Mouse (Mus musculus) testis, postnatal 10 days (tissue): ENCODE results near the gene Ip6k3.
A peak's percentile ranks its signal among the peaks of the same experiment; 100 is the strongest.

Experiments used
- DNase-seq: peaks from one replicate; pipeline ENCODE4 v3.0.0; 2021; ENCODE audit warnings: low spot score

Ip6k3 gene

DNA sequence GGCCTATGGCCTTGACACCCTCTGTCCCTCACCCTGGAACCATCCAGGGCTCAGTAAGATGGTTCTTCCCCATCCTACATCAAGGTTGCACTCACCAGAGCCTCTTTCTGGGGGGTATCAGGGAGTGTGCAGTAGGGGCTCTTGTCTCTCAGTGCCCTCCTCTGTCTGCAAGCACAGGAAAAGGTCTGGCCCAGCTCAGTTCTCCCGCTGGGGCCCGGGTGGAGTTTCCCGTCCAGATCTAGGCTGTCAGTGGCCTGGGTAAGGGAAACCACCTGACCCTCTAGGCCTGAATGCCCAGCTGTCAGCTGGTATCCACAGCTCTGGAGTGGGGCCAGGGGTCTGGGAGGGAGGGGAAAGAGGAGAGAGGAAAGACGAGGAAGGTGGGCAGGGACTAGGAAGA, at the start of gene Ip6k3:
Ip6k3 (minus strand) TSS at position 251 of the 400 bp plus-strand sequence.
- no peak for DNase-seq

DNA sequence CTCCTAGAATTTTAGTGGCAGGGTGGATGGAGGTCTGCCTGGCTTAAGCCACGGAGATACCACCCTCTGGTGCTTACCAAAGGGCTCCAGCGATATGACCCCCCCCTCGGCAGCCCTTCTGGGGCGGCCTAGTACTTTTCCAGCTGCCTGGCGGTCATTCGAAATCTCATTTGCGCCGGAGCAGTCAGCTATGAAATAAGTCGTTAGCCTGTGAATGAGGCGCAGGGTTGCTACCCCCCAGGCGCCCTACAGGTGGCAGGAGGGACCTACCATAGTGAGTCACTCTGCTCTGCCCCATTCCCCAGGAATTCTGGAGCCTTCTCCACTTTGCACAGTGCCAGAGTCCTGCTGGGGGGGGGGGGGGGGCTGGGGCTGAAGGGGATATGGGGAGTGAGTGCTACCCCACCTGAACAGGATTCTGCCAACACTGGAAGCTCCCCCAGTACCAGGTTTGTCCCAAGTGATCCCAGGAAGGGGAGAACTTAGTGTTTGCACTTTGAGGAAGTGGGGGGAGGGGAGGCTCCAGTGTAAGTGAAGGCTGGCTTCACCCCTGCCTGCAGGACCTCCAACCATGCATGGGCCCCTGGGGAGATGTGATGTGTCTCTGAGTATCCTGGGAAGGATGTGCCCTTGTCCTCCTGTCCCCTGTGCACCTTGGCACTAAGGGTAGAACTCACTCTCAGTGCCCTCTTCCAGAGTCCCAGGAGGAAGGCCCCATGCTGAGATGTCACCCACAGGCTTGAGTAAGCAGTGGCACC, 45.4 kb upstream of the Ip6k3 start:
- DNase-seq = peak; percentile 89

DNA sequence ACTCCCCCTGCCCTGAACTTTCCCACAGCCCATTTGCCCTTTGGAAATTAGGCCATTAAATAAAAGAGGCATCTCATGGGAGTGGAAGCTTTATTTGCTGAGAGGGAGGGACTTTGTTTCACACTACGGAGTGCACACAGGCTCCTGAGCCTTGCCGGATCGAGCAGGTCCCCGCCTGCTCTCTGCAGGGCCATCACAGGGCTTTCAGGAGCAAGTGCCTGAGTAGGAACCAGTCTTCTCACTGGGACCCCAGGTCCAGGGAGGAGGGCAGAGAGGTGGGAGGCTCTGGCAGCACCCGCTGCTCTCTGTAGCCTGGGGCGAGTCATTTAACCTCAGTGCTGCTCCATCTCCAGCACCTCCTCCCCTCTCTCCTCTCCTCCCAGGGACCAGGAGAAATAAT, 44.4 kb upstream of the Ip6k3 start:
- no peak for DNase-seq

DNA sequence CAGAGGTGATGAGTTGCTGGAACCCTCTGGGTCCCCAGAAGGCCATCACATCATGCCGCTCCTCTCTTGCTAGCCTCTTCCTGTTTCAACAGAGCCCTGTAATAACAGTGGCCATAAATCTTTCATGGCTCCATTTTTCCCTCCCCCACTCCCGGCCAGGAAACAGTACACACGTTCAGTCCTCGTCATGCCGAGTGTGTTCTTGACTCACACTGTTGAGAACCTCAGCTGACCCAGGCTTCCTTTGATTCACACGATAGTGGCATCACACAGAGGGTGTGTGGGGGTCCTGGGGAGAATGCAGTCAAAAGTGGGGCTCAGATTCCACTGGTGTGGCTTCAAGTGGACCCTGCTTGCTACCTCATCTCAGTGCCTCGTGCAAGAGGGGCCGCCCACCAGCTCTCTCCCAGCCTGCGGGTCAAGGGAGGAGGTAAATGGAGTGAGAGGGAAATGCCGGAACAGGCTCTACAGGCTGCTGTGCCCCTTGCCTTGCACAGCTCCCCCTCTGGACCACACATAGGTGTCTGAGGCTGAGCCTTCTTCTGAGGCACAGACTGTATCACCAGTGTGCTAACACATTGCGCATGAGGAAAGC, 39.6 kb upstream of the Ip6k3 start:
- DNase-seq = no peak

DNA sequence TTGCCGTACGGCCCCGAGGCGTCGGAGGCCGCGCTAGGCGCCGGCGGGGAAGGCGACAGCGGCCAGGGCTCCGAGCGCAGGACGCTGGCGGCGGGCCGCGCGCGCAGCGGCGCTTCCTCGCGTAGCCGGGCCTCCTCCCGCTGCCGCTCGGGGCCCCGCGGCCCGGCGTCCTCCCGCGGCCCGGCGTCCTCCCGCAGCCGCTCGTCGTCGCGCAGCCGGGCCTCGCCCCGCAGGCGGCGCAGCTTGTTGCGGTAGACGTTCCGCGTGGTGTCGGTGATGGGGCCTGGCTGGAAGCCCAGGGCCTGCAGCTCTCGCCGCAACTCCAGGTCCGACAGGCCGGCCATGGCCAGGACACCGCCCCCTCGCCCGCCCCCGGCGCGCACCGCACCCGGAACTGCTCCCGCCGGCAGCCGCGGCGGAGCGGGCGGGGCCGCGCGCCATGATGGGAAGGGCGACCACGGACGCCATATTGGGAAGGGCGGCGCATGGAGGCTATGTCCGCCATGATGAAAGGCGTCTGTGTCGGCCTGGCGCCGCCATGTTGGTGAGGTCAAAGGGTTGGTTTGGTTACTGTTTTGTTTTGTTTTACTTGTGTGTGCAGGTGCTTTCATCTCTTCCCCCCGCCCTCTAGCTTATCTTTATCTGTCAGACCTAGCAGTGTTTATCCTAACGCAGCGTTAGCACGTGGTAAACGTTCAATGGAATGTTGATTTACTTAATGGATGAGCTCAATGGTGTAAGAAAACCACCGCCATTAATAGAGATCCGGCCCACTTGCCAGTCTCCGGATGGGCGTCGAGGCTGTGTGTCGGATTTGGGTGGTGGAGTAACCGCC, 36.7 kb upstream of the Ip6k3 start, which contains the start of gene Lemd2:
Lemd2 (minus strand) TSS at position 395 of the 835 bp plus-strand sequence.
- peak; percentile 97 for DNase-seq

DNA sequence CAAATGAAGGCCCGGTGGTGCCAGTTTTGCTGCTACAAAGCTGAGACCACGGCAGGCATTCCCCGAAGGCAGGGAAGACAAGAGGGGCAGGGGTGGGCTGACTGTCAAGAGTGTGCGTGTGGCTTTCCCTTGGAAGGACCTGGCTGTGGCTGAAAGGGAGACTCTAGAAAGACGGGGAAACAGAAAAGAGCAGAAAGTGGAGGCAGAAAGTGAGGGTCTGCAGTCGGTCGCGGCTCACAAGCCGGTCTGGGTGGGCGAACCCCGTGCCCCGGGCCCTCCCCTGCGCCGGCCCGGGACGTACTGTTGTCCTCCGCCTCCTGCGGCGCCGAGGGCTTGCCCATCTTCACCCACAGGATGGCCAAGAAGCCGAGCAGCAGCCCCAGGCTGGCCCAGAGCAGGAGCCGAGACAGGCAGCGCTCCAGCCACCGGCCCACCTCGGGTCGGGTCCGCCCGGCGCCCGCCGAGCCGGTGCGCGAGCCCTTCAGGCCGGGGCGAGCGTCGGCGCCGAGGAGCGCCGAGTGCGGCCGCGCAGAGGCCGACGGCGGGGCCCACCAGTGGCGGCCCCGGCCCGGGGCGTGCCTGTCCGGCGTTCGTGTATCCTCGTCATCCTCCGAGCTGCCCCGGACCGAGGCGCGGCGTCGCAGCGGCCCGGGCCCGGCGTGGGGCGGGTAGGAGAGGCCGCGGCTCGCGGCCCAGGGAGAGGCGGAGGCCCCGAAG, 35.9 kb upstream of the Ip6k3 start:
- no peak for DNase-seq

DNA sequence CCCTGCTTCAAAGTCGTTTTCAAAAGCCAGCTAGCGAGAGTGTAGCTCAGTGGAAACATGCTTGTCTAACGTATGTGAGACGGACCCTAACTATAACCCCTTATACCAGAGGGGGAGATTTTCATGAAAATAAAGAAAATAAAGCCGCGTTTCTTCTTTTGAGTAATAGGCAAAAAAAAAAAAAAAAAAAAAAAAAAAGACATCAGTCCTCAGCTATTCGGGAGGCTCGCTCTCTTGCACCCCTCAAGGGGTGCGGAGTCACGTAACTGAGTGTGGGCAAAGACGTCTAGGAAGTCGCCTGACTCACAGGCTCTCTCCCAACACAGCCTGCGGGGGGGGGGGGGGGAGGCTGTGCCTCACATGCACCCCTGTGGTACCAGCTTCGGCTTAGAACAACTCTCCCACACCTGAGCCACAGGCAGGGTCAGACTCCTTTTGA, 35.3 kb upstream of the Ip6k3 start:
- no peak for DNase-seq

DNA sequence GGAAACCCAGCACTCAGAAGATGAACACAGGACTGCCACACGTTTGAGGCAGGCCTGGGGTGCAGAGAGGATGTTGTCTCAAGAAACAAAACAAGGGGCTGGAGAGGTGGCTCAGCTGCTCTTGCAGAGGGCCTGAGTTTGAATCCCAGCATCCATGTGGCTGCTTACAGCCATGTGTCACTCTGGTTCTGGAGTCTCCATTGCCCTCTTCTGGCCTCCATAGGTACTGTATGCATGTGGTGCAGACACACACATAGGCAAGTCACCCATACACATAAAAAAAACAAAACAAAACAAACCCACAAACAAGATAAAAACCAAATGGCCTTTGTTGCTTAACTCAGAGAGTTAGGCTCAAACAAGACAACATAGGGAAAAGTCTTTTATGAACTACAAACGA, 34.4 kb upstream of the Ip6k3 start:
- no peak for DNase-seq

DNA sequence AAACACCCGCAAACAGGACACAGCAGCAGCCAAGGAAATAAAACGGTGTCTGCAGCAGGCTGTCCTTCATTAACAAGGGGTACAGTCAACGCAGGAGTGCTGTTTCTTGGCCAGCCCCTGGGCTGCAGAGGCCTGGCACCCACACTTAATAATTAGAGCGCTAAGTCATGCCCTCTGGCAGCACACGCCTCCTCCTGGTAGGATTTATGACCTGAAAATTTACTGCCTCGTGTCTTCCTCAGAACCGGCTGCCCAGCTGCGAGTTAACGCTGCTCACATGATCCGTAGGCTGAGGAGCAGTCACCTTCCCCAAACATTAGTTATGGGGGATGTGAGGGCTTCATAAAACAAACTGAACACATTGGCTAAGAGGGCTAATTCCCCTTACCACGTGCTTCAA, 33.2 kb upstream of the Ip6k3 start:
- DNase-seq = no peak

DNA sequence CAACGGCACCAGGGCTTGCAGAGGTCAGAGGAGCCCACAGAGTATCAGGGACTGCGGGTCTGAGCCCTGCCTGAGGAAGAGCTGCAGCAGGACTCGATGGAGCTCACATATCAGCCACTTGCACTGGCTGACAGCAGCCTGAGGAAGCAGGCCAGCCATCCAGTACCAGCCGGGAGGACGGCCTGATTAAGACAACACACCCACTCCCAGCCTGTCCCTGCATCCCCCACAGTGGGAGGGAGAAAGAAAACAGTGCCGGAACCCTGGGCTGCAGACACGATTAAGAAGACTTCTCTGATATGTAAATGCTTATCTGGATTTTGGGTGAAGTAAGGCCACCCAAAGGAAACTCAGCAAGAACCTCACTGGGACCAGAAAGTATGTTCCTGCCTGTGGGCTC, 32.3 kb upstream of the Ip6k3 start:
- no peak for DNase-seq

DNA sequence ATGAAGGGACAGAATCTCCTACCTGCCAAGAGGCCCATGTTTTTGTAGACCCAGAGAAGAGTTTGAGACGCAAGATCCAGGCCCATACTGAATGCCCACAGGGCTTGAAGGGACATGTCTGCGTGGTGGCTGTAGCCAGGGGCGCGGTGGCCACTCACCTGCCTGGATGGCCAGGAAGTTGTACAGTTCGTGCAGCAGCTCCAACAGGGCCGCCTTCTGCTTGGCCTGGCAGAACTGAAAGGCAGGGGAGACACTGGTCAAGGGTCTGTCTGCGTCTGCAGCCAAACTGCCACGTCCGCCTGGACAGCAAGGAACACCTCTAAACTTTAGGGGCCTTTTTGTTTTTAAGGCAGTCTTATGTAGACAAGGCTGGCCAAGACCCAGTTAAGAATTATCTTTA, 31.6 kb upstream of the Ip6k3 start:
- no peak for DNase-seq

DNA sequence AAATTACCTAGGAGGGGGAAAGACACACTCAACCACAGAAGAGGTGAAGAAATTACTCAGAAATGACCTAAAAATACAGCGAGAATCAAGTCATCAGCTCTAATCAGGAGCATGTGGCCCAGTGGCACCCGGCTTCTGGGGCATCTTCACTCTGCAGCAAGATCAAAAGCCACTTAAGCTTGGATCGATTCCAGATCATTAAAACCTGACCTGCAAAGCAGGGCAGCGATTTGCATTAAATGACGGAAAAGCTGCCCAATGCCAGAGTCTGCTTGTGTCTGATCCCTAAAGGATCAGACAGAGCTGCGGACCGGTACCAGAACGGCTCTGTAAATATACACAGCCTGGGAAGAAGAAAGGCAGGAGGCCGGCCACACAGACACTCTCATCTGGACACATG, 28.6 kb upstream of the Ip6k3 start:
- no peak for DNase-seq

DNA sequence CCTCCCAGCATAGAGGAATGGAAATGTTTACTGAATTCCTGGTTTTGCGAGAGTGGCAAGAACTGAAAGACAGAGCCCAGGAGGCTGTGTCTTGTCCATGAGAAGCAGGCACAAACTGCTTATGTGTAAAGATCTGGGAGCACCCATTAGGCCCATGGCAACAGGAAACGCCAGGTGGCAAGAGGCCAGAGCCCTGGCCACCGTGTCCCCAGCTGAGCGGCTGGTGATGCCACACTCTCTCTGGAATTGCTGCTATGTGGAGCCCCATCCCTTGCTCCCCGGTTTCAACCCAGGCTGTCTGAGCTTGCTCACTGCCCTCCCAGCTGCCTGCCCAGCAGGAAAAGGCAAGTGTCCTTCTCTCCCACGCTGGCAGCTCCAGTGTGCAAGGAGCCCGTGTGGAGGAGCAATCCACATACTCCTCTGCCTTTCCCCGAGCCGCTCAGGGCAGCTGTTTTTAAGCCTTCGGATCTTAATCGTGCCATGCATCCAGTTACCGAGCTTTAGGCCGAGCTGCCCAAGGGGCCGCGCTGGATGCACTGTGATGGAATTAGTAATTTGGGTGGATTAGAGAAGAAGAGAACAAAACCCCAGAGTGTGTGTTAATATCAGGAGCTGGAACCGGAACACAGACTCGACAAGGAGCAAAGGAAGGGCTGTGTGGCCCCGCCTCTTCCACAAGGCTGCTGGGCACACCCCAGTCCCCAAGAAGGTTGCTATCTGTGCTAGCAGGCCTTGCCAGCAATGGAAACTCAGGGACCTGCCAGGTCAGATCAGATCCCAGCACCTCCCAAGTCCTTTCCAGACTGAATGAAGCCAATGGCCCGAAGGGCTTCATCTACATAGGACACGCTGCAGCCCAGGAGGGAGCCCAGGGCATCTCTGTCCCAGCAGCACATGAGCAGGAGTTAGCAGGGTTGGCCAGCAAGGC, 26.9 kb upstream of the Ip6k3 start:
- no peak for DNase-seq

DNA sequence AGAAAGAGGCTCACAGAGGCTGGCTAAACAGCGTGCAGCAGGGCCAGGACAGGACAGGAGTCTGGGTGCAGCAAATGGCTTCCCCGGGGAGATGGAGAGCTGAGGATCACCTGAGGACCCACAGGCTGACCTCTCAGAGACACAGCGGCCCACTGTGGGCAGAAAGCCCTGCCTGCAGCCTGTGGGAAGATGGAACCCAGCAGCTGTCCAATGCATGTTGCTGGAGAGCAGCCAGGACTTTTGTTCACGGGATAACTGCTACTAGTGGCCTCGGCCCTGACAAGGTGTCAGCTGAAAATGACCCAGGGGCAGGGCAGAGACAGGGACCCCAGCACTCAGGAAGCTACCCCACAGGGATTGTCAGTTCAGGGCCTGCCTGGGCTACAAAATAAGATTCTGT, 24.2 kb upstream of the Ip6k3 start:
- DNase-seq = no peak

DNA sequence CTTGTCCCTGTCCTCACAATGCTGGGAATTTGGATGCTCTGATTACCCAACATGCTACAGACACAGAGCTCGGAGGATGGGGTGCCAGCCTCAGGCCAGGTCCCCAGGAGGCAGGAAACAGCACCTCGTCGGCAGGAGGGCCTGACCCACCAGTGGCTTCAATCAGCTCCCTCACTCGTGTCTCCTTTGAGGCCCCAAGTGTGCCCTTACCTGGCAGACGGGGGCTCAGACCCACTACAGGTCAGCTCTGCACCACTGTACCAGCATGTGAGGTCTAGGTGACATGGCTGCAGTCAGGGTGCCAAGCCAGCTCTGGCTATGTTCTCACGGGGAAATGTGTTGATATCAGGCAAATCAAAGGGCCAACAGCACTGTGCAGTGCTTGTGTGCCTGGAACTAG, 23.6 kb upstream of the Ip6k3 start:
- no peak for DNase-seq

DNA sequence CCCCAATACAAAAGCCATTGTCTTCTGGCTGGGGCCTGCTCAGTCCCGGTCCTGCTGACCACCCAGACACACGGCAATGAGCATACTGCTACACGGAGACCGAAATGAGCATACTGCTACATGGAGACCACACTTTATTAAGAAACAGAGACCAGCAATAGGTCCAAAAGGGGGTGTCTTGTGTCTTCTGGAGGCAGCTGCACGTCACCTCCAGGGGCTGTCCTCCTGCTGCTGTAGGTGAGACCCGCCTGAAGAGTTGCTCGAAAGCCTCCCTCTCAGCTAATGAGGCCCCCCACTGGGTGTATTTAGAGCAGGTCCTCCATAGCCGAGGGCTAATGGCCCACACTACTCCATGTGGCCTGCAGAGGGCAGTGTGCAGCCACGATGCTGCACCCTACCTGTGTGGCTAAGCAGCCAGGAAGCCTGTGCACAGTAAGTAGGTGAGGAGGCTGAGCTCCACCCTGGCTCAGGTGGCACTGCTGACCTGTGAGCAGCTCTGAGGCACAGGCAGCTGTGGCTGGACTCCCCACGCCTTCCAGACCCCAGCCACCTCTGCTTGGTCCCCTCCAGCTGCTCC, 22.1 kb upstream of the Ip6k3 start:
- DNase-seq = peak; percentile 79

DNA sequence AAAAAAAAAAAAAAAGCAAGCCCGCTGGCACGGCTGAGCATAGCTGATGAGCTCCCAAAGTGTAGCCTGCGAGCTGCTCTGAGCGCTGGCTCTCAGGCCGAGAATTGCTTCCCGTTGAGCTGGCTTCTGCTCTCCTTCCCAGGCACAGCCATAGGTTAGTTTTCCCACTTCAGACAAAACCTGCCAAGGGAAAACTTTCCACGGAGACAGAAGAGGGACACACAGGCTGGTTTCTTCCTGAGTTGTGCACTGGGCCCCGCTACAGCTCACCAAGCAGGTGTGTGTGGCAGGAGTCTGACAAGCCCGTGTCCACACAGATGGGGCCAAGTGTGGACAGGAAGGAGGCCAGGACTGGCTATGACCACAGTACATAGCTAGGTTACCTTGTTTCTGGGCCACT, 21.3 kb upstream of the Ip6k3 start:
- no peak for DNase-seq

DNA sequence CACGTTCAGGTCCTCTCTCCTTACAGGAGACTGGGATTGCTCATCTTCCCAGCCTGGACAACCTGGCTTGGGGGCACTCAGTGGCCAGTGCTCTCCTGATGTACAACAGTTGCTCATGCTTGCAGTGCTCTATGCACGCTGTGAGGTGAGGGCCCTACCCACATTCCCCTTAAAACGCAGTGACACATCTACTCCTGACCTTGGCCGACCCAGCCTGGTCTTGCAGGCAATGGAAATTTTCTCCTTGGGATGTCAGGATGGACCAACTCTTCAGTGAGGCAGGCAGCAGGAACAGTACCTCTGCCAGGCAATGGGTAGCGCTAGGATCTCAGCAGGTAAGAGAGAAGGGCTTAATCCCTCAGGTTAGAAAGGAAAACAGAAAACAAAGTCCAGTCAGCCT, 19.5 kb upstream of the Ip6k3 start:
- DNase-seq = no peak

DNA sequence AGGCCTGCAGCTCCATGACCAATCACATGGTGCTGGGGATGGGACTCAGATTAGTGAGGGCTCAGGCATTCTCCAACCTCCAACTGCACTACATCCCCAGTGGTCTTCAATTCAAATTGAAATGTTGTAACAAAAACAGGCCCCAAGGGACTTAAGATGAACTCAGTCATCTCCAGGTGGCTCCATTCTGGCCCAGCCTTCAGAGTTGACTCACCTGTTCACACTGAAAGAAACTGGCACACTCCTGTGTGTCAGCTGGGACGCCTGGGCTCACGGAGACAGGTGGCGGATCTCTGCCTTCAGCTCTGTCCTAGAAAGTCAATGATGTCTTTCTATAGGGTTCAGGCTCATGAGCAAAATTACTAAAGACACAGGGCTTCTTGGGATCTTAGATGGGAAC, 18.5 kb upstream of the Ip6k3 start:
- DNase-seq = no peak

DNA sequence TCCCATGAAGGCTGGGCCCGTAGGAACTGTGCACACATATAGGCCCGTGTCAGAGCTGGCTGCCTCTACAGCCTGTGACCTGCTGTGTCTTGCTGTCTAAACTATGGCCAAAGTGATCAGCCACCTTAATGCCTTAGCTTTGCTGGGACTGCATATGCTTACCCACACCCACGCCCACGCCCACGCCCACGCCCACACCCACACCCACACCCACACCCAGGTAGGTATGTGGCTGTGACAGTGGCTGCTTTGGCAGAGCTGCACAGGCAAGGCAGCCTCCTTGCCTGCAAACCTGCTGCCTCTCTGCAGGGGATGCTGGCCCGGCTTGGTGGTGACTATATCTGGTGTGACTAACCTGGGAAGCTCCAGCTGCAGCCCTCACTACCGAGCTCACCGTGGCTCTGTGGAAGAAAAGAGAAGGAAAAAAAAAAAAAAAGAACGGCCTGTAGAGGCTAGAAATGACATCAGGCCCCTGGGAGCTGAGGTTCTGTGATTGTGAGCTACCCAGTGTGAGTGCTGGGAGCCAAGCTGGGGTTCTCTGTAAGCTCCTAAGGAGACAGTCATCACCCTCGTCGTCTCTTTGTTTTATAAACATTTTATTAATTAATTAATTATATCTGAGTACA, 16.2 kb upstream of the Ip6k3 start:
- DNase-seq = no peak
